Mouse (Mus musculus): ENCODE measurements around the gene Pcsk6.

DNA sequence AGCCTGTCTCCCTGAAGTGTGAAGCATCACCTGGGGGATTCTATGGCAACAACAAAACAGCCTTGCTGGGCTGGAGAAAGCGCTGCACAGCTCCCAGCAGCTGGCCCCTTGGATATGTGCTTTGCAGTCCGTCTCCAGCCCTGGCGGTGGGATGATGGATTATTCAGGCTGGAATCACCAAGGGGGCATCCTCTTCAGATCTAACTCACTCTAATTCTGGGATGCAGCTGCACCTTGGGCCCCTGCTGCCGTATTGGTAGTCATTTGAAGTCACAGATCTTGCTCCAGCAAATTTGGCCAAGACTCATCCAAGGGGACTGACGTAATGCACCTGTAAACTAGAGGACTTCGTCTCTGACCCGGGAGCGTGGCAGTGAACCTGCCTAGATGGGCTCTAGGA is 41.1 kb upstream of the Pcsk6 start:
- no peak for TF ChIP-seq SRF (IDR thresholded peaks at IDR 0.05; ENCODE audit: control insufficient read depth, insufficient read length, low read depth)
- TF ChIP-seq CEBPB (IDR thresholded peaks at IDR 0.05; ENCODE audit: insufficient read depth, poor library complexity, severe bottlenecking), result no peak
- TF ChIP-seq MYOD1 (IDR thresholded peaks at IDR 0.05; ENCODE audit: control insufficient read depth in 1 of 3, insufficient read length in 2 of 3, low read depth in 2 of 3), result no peak
- no peak for TF ChIP-seq MAX (IDR thresholded peaks at IDR 0.05; ENCODE audit: low read depth)
- TF ChIP-seq POLR2A (IDR thresholded peaks at IDR 0.05; ENCODE audit: insufficient read length, low read depth), result no peak
- no peak for TF ChIP-seq POLR2AphosphoS2 (IDR thresholded peaks at IDR 0.05; ENCODE audit: insufficient read length, low read depth)
- no peak for TF ChIP-seq E2F4 (IDR thresholded peaks at IDR 0.05; ENCODE audit: insufficient read depth)
- TF ChIP-seq USF1 (IDR thresholded peaks at IDR 0.05; ENCODE audit: low read depth), result no peak

Data from myocyte (in vitro differentiated cells).